Mouse (Mus musculus): ENCODE results near the gene Gm17361. TPM values are rescaled to one million over a fixed set of nuclear protein-coding genes. Genes with fewer than 3 reads are reported as not detected.

The Gm17361 gene
- not detected in 2 replicates for polyA plus RNA-seq (2015; fragmentation: Nextera tagmentation; extraction: Ambion mirVana)

DNA sequence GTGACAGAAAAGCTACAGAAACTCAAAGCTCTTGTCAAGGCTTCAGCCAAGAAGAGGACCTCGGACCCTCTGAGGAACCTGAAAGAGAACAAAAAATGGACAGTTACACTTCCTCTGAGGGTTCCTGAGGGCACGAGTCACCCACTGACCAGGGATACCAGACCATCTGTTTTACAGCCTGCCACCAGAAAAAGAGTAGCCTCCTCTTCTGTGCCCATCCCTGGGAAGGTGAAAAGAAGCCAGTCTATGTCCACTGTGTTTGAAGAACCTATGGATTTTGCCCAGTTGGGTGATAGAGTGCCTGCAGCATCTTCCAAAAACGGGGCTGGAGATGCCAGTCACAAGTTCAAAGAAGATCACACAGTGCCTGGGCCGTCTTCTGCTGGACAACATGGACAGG lies at the start of gene Gm17361:
Gm17361 (plus strand) TSS at position 301 of the 400 bp plus-strand sequence.

All from adrenal gland, postnatal 0 days (tissue).